Mouse (Mus musculus): Measurements from ENCODE around the gene Fbln5.
A peak's percentile ranks its signal among the peaks of the same experiment; 100 is the strongest.

Fbln5 gene

DNA sequence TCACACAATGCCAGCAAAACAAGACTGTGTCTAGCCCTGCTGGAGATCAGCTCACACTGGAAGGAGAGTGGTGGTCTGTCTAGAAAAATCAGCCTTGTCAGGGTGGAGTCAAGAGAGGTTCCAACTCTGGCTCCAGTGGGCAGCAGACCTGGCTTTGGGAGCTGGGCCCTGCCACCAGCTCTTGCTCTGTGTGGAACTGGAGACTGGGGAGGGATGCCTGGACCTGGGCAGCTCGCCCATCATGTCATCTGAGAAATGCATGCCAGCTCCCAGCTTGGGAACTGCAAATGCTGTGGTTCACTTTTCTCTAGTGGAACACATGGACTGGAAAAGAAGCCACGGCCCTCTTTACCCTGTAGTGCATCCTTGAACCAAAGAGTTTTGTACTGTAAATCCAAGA is 8.3 kb downstream of the Fbln5 start:
- peak; percentile 44 to 52 for DNase-seq (ENCODE audit: low spot score in 2 of 2)

DNA sequence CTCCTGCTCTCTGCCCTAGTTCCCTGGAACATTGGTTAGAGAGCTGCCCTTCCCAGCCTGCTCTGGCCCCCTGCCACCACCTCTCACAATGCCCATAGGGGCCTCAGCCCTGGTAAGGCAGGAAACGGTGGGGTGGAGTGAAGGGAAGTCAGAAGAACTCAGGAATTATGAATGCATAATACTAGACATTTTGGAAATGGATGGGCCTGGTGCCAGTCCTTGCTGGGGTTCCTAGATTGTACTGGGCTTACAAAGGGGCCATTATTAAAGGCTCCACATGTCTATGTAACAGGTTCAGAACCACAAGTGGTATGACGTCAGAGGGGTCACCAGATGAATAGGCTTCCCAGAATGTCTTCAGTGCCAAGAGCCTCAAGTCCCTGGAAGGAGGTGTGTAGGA is 11.5 kb downstream of the Fbln5 start:
- no peak for DNase-seq (ENCODE audit: low spot score in 2 of 2)

DNA sequence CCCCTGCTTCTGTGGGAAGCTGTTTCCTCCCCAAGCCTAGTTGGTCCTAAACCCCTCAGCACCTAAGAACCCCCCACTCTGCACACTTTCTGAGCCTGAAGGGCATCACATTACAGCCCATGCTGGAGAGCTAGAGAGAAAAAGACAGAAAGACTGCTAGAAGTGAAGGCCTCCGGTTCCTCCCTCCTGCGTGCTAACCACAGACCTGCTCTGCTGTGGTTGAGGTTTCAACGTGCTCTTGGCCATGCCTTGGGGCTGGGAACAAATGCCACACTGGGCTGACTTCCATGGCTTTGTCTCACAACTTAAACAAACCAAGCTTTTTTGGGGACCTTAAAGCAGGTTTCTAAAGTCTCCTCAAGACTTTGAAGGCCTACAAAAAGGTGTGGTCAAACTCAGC is 16.4 kb downstream of the Fbln5 start:
- DNase-seq (ENCODE audit: low spot score in 2 of 2) = no peak

DNA sequence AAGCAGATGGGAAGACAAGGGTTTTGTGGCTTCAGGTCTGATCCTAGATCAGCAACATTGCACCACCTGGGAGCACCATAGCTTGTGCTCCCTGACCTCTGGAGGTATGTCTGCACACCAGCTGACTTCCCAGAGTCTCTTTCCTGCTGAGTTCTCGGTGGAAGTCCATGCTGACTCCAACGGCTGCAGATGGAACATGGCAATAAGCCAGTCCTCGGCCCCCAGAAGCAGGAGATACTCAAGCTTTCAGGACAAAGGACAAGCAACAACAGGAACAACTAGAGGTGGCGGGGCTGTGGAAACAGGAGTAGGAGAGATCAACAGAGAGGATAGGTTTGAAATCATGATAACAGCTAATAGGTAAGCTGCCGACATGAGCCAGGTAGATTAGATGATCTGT is 17.1 kb downstream of the Fbln5 start:
- no peak for DNase-seq (ENCODE audit: low spot score in 2 of 2)

DNA sequence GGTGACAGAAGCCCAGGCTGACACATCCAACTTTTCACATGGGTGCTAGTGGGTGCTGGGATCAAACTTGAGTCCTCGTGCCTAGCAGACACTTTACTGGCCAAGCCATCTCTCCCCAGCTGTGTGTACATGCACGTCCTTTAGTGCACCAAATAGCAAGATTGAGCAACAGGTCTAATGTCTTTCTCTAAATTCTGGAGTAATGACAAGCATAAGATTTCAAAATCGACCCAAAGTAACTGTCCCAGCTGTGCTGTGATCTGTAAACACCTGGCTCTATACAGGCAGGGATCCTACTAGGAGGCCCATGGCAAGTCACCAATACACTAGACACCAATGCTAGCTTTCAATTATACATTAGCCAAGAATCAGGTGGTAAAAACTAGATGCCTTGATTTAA is 17.8 kb downstream of the Fbln5 start:
- DNase-seq (ENCODE audit: low spot score in 2 of 2) = no peak

DNA sequence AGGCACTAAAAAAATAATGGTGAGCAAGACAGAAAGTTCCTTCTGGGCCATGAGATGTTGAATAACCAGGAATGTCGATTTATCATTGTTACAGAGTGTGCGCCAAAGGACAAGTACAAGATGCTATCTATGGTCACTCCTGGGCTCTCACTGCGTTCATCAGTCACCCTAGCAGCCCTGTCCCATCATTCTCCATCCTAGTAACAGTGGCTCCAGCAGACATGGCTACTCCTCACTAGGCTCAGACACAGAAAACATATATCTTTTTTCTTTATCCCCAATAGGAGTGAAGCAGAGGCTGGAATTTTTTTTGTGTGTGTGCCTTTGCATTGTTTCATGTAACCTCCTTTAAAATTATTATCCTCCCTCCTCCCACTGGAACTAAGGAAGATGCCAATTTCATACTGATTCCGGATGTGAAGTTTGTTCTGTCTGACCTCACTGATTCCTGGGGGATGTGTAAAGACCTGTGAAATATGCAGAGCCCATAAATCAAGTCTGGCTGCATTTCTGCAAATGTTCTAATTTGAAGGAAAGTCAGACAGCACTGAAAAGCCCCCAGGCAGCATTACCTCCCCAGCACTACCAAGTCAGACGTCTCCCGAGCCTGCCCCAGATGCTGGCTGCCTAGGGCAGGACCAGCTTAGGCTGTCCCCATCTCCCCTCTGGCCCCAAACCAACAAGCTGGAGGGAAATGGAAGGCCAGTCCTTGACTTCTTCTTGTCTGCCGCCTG is 20.5 kb downstream of the Fbln5 start:
- no peak for DNase-seq (ENCODE audit: low spot score in 2 of 2)

DNA sequence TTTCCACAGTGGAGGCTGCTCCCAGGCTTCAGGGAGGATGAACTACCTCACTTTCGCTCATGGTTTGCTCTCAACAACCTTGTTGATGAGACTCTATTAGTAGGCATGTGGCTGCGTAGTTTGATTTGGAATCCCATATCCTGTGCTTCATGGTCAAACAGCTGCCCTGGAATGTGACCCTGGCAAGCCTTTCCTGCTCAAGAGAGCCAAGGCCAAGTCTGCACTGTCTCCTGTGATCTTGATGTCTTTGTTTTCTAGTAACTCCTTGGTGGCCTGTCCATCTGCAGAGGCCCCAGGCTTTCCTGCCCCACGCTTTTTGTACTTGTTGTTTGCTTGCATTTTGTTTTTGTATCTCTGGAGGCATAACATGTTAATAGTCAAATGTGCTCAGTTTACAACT is 24.4 kb downstream of the Fbln5 start:
- DNase-seq (ENCODE audit: low spot score in 2 of 2) = no peak

DNA sequence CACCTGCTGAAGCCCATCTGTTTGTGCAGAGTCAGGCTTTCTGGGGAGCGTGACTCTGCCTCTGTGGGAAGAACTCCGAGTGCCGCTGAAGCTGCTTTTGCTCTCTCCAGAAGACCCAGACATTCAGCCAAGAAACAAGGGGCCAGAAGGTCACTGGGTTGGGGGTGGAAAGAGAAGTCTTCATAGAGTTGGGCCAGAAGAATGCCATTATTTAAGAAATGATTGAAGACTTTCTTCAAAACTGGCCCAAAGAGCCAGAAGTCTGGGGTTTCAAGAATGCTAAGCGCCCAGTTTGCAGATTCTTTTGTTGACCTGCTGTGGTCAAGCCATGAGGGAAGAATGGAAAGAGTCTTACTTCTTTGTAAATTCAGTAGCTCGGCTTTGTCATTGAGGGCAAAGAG is 25.6 kb downstream of the Fbln5 start:
- no peak for DNase-seq (ENCODE audit: low spot score in 2 of 2)

DNA sequence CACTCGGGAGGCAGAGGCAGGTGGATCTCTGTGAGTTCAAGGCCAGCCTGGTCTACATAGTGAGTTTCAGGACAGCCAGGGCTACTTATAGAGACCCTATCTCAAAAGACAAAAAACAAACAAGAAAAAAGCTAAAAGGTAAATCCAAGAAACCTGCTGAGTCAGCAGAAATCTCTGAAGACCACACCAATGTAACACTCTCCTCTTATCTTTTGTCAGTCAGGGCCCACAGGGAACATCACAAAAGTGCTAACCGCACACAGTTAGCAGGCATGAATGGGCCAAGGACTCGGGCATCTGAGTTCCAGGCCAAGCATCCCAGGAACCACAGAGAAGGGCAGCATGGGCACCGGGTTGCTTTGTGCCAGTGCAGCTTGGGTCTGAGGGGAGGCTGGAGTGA is 26.2 kb downstream of the Fbln5 start:
- DNase-seq (ENCODE audit: low spot score in 2 of 2) = no peak

DNA sequence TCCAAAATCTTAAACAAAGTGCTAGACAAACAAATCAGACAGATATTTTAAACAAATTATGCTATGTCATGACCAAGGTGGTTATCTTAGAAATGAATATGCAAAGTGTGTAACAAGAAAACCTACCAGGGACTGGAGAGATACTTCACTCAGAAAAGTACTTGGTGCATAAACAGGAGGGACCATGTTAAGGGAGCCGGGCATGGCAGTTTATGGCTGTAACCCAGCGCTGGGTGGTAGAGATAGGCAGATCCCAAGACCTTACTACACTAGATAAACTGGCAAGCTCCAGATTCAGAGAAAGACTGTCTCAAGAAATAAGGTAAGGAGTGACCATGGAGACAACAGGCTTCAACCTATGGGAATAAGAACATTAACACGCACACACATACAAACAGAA is 29.1 kb downstream of the Fbln5 start:
- no peak for DNase-seq (ENCODE audit: low spot score in 2 of 2)

DNA sequence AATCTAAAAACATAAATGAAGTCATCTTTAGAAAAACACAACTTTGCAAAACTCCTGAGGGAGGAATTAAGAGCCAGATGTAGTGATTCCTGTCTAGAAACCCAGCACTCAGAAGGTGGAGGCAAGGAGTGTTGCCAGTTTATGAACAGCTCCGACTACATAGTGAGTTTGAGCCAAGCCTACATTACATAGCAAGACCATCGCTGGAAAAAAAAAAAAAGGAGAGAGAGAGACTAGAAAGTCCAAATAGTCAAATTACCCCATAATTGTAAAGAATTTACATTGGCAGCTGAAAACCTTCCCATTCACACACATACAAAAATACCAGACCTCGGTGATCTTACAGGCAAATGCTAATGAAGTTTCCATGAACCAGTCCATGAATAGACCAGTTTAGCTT is 29.6 kb downstream of the Fbln5 start:
- no peak for DNase-seq (ENCODE audit: low spot score in 2 of 2)

DNA sequence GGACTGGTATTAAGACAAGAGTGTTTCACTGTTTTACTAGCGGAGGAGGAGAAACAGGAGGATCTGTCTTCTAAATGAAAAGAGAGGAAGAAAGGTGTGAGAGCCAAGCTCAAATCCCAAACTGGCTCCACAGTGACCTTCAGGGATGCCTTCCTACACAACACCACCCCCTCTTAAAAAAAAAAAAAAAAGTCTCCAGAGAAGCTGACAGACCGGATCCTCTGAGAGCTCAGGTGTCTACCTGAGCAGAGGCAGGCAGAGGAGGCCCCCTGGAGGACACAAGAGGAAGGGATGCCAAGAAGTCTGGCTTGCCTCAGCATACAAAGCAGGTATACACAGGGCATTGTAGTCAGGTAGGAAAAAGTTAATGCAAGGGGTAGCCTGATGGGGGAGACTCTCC is 36.1 kb downstream of the Fbln5 start:
- DNase-seq (ENCODE audit: low spot score in 2 of 2) = no peak

DNA sequence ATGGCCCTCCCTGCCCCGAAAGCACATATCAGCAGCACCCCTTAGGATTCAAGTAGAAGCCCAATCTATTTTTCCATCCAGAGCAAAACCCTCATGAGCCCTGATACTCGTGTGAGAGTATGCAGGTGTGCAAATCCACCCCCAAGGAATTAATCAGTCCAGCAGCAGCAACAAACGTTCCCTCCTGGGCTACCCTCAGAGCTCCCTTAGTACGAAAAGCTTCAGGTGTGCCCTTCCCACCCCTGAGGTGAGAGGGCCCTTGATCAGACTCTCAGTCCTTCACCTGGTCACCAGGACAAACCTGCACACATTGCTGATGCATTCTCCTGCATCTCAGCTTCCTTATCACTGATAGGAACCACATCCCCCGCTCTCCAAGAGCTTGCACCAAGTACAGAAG is 37.9 kb downstream of the Fbln5 start:
- no peak for DNase-seq (ENCODE audit: low spot score in 2 of 2)

DNA sequence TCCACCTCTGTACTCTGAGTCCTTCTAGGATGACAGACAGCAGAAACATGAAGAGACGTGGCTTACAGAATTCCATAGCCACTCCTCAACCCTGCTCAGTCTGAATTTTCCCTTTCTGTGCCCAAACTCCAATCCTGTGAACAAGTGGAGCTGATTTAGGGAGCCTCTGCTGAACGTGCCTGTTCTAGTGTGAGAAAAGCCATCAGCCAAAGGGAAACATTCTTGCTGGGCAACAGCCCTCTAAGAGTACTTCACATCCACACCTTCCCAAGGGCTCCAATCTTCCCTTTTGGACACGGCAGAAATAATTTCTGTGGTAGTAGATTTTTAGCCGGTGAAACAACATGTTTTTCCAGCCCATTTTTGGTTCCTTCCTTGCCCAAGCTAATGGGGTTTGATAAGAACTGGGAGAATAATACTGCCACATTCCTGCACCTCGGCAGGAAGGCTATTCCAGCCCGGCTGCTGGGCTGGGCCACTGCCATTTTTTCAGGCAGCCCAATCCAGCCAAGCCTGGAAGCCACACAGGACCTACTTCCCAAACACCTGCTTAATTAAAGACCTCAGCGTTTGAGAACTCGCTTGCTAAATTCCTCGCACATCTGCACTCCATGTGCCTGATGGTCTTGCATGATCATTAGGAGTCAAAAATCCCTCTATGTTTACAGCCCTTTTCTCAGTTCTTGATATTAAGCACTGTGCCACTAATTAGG is 41.1 kb downstream of the Fbln5 start:
- no peak for DNase-seq (ENCODE audit: low spot score in 2 of 2)

DNA sequence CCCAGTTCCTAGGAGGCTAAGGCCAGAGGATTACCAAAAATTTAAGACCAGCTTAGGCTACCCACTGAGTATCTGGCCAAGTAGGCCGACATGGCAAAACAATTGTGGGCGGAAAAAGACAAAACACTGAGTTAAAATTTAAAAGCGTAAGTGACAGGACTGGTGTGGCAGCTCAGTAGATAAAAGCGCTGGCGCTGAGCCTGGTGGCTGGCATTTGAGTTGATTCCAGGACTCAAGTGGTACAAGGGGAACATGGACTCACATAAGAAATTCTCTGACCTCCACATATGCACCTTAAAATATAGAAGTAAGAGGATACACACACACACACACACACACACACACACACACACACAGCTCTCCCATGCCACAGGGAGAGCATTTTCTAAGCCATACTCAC is 42.5 kb downstream of the Fbln5 start:
- no peak for DNase-seq (ENCODE audit: low spot score in 2 of 2)

DNA sequence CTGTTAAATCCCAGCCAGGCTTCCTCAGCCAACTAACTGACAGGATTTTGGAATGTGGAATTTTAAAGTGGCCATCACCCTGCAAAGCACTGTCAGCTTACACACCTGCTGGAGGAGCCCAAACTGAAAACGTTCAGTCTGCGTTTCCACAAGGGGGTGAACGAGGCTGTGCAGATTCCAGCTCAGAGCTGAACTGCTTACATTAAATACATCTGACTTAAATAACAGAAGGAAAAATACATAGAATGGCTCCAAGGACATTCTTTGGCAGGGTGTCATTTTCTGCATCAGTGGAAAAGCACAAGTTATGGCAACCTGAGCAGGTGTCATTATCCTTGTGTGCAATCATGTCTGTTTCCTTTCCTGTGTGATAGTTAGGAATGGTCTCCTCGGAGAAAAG is 44.7 kb downstream of the Fbln5 start:
- DNase-seq (ENCODE audit: low spot score in 2 of 2) = no peak

DNA sequence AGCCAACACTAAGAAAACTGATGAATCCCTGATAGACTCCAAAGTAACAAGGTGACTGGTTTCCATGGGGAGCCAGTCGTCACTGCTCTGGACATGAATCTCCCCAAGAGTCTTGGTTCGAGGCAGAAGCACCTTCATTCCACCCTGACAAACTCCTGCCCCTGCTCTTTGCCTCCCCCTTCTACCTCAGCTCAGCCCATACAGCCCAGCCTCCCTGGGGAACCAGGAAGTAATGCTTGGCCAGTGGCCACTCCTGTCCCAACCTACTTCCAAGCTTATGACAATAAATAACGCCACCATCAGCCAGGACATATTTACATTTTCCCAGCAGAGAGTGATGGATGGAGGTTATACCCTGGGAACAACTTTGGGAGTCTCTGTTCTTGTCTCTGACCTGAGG is 45.9 kb downstream of the Fbln5 start:
- no peak for DNase-seq (ENCODE audit: low spot score in 2 of 2)

DNA sequence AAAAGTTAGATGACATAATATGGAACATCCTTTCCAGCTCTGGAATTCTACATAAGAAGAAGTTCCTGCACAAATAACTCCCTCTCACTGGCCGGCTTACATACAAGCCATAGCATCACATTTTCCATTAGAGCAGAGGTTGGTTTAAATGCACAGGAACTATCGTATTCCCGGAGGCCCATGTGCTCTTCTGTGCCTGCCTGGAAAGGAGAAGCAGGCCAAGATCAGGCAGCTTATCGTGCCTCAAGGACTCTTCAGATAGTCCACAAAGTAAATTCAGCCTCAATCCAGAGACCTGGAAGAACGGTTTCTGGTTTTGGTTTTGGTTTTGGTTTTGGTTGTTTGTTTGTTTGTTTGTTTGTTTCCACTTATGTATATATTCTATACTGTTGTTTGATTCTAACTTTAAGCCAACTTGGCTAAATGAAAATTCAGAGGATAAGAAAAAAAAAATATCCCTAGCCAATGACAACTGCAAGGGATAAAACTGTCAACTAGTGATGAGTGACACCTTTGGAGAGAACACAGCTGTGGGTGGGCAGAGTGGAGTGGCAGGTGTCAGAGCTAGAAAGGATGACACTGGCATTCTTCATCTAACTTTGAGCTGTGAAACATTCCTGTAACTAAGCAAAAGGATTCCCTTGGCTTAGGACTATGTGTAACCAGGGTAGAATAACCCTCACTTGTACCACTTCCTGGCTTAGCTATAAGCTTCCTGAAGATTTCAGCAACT is 48.4 kb downstream of the Fbln5 start:
- DNase-seq (ENCODE audit: low spot score in 2 of 2) = no peak

DNA sequence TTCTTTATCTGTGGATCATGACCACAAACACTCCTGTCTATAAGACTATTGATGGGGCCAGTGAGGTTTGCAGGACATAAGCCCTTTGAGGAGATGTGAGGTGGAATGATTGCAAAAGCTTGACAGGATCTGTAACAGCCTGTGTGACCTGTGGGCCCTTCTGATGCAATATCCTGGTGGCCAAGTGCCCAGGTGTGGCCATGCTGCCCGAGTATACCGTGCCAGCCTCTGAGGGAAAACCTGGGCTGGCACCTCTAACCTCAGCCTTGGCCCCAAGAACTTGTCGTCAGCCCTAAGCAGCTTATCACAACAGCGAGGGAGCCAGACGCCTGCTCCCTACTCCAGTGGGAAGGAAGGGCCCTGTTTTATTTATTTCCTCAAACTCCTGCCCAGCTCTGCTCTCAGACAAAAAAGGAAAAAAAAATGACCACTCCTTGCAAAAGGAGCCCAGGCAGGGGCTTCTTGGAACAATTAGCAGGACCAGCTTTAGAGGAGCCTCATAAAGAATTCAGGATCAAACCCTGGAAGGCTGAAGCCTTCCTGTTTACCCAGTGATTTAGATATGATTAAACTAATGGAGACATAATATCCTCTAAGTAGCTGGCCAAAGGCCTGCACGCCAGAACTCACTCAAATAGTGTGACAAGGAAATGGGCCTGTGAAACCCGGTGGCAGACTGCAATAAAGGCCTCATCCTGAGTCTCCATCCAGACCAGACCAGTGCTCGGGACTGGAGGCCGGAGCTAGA is 51.4 kb downstream of the Fbln5 start:
- DNase-seq (ENCODE audit: low spot score in 2 of 2) = no peak

DNA sequence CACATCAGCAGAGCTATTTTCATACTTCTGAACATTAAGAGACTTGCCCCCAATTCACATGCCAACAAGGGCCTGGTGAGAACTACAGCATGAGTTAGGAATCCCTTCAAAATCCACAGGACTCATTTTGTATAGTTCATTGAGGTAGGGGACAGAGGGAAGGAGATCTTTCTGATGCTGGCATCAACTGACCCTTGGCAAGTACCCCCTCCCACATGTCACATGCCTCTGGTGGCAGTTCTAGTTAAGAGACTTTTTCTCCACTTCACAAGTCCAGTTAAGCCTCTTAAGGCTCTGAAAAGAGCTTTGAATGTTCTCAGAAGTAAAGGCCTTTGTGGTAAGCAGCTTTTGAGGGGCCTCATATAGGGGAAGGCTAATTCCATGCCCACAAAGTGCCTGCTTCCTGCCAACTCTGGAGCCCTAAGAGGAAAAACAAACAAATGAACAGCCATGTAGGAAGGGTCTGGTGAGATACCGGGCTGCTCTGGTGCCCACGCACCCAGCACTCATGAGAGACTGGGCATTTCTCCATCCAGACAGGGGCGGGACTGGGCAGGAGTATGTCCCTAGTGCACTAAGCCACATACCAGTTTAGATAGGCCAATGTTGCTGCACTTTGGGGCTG is 52.5 kb downstream of the Fbln5 start:
- no peak for DNase-seq (ENCODE audit: low spot score in 2 of 2)

DNA sequence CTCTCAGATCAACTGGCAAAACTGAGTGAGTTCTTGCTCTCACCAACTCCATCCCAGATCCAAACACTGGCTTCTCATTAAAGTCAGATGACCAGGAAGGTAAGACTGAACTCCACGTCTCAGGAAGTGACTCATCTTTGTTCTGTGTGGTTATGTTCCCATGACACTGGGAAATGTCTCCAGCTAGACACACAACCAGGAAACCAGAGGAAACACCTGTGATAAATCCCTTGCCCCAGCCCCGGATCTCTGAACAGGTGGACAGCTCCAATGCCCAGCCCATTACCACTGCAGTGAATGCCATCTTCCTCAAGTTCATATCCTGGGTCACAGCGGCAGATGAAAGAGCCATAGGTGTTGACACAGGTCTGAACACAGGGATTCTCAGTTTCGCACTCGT is 54.0 kb downstream of the Fbln5 start:
- no peak for DNase-seq (ENCODE audit: low spot score in 2 of 2)

DNA sequence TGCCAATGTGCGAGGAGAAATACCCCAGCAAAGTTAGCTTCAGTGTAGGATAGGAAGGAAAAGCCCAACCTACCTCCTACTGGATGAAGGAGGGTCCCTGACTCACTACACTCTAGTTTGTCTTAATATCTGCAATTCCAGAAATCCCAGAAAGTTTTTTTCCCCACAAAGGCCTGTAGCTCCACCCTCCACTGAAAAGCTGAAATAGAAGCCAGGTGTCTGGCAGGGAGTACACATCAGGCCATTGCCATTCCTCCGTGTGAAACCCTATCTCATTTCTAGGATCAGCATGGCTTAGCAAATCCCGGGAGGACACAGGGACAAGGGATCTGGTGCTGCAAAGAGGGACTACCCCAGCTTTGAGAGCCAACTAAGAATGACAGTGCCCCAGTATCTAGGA is 55.8 kb downstream of the Fbln5 start:
- no peak for DNase-seq (ENCODE audit: low spot score in 2 of 2)

Measured in right cerebral cortex, postnatal 10 days (tissue).